Mouse (Mus musculus): ENCODE data around the gene Foxd1.
A peak's percentile ranks its signal among the peaks of the same experiment; 100 is the strongest.

Foxd1 gene

GRCm38 (mm10) chr13:98354090-98354801 is at the start of gene Foxd1:
Gene Foxd1 (plus strand): TSS chr13:98354242.
- DNase-seq, result peak; percentile 37

- DNase-seq, result no peak
Measured at GRCm38 (mm10) chr13:98305257-98305656, 48.8 kb upstream of the Foxd1 start.

GRCm38 (mm10) chr13:98306393-98306792 is 47.6 kb upstream of the Foxd1 start:
- no peak for DNase-seq

GRCm38 (mm10) chr13:98306852-98307475 is 47.1 kb upstream of the Foxd1 start:
- DNase-seq, result peak; percentile 20

GRCm38 (mm10) chr13:98308004-98308403 is 46.0 kb upstream of the Foxd1 start:
- DNase-seq, result no peak

GRCm38 (mm10) chr13:98308724-98309123 is 45.3 kb upstream of the Foxd1 start:
- no peak for DNase-seq

- no peak for DNase-seq
Measured at GRCm38 (mm10) chr13:98311597-98311996, 42.4 kb upstream of the Foxd1 start.

- no peak for DNase-seq
Measured at GRCm38 (mm10) chr13:98313631-98314030, 40.4 kb upstream of the Foxd1 start.

GRCm38 (mm10) chr13:98315124-98315523 is 38.9 kb upstream of the Foxd1 start:
- DNase-seq, result no peak

GRCm38 (mm10) chr13:98316140-98316479 is 37.9 kb upstream of the Foxd1 start:
- no peak for DNase-seq

- peak; percentile 91 for DNase-seq
Measured at GRCm38 (mm10) chr13:98316480-98317245, 37.4 kb upstream of the Foxd1 start, which contains the start of gene Btf3. Gene Btf3 (minus strand): TSS chr13:98317006.

- no peak for DNase-seq
Measured at GRCm38 (mm10) chr13:98317246-98317677, 36.8 kb upstream of the Foxd1 start.

GRCm38 (mm10) chr13:98317911-98318310 is 36.1 kb upstream of the Foxd1 start:
- no peak for DNase-seq

- DNase-seq, result no peak
Measured at GRCm38 (mm10) chr13:98325034-98325433, 29.0 kb upstream of the Foxd1 start.

- no peak for DNase-seq
Measured at GRCm38 (mm10) chr13:98332106-98332505, 21.9 kb upstream of the Foxd1 start.

GRCm38 (mm10) chr13:98336205-98336604 is 17.8 kb upstream of the Foxd1 start:
- DNase-seq, result no peak

GRCm38 (mm10) chr13:98340506-98340905 is 13.5 kb upstream of the Foxd1 start:
- no peak for DNase-seq

GRCm38 (mm10) chr13:98349491-98349890 is 4.6 kb upstream of the Foxd1 start:
- no peak for DNase-seq

- no peak for DNase-seq
Measured at GRCm38 (mm10) chr13:98351527-98351926, 2.5 kb upstream of the Foxd1 start.

GRCm38 (mm10) chr13:98352381-98352975 is 1.6 kb upstream of the Foxd1 start:
- DNase-seq, result no peak

- no peak for DNase-seq
Measured at GRCm38 (mm10) chr13:98353709-98354089, 343 bp upstream of the Foxd1 start.

GRCm38 (mm10) chr13:98354871-98355558 is 973 bp downstream of the Foxd1 start:
- peak; percentile 49 for DNase-seq
